Mouse (Mus musculus): ENCODE data around the gene Fnbp1.

Fnbp1 gene

DNA sequence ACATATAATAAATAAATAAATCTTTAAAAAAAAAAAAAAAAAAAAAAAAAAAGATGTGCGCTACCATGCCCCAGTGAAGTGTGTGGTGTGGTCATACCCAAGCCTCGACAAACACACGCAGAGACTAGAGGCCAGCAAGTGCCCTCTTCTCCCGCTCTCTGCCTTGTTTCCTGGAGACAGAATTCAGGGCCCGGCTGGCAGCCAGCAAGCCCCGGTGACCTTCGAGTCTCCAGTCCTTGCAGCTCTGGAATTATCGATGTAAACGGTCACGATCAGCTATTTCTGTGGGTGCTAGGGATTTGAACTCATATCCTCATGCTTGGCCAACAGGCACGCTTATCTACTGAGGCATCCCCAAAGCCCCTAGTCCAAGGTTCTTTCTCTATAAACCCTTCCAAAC, 43.2 kb downstream of the Fnbp1 start:
- no peak for DNase-seq (ENCODE audit: low read depth, low spot score)

DNA sequence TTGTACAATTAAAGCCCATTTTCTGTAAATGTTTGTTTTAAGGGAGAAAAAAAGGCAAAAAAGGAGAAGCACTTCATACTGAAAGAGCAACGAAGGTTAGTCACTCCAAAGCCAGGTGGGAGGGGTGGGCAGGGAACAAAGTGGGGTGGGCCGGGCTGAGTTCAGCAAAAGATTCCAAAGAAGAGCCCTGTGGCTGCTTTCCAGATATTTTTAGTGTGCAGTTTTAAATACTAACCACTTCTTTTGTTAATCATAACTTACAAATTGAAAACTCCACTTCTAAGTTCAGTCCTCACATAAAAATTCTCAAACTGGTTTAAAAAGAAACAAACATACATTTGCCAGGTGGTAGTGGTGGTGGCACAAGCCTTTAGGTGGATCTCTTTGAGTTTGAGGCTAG, 44.5 kb downstream of the Fnbp1 start:
- DNase-seq (ENCODE audit: low read depth, low spot score) = no peak

DNA sequence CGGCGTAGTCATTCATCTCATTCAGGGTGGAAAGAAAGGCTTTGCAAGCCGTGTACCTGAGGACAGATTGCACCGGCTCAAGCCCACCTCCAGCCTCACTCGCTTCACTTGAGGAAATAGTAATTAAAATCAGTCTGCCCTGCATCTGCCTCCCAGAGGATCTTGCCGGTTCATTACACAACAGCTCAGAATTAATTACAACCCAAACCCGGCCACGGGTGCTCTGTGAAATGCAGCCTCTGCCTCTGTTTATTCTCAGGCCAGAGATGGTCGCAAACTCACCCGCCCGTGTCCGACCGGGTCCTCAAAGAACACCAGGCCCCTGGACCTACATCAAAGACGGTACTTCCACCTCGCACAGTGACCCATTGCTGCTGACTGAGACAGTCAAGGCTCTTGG, 45.7 kb downstream of the Fnbp1 start:
- no peak for DNase-seq (ENCODE audit: low read depth, low spot score)

DNA sequence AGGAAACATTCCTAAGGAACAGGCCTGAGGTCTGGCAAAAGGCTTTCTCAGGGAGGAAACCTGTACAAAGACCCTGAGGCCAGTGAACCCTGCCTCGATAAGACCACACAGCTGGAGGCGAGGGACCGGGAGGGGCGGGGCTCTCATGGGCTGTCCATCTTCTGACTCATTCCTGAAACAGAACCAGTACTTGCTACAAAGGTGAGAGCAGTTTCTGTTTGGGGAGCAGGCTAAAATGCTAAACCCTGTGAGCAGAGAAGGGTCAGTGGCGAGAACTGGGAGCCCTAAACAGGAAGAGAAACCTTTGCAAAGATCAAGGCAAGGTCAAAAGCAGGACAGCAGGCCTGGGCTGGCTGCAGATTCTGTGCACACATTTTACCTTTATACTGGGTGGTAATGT, 47.2 kb downstream of the Fnbp1 start:
- no peak for DNase-seq (ENCODE audit: low read depth, low spot score)

DNA sequence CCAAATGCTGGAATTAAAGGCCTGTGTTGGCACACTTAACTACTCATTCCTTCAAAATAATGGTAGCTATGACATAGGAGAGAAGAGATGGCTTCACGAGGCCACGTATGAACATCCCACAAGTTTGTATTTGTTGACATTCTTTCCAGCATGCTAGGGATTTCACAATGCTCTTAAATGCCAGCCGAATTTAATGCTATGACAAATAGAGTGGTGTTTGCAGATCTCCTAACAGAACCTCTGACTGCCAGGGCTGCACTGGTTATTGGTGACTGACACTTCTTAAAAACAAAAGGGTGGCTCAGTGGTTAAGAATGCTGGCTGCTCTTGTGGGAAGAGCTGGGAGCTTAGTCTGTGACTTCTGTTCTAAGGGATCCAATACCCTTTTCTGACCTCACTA, 48.9 kb downstream of the Fnbp1 start:
- no peak for DNase-seq (ENCODE audit: low read depth, low spot score)

DNA sequence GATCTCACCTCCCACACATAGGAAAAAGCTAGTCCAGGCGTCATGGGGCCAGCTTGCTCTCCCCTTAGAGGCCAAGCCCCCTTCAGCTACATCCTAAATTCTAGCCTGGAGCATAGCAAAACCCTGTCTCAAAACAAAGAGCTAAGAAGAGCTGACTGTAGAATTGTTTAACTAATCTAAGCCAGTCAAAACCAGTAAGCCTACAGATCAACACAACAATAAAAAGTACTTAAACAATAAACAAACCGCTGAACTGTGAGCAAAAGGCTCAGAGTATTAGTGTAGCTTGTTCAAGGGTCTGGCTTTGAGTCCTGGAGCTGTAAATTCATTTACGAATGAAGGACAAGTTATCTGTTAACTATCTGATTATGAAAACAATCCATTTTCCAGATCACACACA, 50.6 kb downstream of the Fnbp1 start:
- DNase-seq (ENCODE audit: low read depth, low spot score) = no peak

DNA sequence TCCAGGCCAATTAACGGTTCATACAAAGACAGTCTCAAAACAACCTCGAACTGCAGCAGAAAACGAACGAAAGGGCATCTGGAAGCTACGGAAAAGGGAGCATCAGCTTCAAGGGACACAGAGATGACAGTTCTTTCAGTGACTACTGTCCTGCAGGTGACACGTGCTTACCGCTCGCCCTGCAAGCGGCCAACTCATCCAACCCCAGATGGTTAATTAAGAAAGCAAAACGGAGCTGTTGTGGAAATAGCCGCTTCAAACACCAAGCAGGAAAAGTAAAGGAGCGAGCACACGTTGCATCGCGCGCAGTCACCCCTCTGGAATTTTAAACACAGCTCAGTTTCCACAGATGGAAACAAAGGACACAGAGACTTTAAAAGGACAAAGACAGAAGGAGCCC, 52.2 kb downstream of the Fnbp1 start:
- DNase-seq (ENCODE audit: low read depth, low spot score) = no peak

DNA sequence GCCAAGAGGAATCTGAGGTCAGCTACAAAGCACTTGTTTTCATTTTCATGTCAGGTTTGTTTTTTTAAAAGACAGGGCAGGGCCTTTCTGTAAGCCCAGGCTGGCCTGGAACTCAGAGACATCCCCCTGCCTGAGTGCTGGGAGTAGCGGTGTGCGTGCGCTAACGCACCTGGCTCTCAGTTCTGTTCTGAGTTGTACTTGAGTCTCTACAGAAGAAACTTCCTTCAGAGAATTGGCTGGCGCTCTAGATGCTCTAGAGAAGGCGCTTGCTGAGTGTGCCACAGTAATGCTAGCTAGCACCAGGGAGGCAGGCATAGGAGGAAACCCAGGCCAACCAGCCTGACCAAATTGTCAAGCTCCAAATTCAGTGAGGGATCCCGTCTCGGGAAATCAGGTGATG, 52.9 kb downstream of the Fnbp1 start:
- DNase-seq (ENCODE audit: low read depth, low spot score) = peak; percentile 49

DNA sequence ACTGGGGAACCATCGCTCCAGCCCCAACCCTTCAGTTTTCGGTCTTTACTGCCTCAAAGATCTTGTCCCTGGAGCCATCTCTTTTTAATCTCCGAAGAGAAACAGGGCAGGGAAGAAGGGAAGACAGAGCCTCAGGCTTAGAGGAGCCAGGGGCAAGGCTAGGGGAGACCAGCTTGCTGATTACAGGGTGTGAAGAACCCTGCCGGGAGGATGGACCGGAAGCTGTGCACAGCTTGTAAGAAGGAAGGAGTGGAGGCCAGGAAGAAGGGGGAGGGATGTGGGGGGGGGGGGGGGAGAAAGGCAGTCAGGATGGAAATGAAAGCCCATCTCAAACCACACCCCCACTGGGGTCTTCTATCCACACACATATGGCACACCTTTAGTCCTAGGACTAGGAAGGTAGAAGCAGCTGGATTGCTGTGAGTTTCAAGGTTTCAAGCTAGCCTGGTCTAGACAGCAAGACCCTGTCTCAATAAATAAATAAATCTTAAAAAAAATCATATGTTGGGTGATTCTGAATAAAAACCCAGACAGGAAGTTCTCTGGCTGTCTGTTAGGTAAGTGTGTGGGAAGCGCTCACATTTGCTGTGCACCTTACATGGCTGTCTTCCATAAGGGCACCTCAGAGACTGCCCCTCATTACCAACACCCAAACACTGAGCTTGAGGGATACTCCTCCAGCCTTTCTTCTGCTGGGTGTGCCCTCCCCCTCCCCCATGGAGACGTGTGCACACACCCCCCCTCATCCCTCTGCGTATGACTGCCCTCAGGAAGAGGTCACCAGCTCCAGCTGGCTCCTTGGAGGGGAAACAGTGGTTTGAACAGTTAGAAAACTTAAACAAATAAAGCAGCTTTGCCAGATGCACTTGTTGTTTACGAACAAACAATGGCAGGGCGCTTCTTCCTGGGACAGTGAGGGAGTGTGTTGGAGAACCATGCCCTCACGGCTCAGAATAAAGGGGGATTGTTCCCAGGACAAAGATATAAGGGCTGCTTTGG, 53.8 kb downstream of the Fnbp1 start:
- peak; percentile 64 for DNase-seq (ENCODE audit: low read depth, low spot score)

DNA sequence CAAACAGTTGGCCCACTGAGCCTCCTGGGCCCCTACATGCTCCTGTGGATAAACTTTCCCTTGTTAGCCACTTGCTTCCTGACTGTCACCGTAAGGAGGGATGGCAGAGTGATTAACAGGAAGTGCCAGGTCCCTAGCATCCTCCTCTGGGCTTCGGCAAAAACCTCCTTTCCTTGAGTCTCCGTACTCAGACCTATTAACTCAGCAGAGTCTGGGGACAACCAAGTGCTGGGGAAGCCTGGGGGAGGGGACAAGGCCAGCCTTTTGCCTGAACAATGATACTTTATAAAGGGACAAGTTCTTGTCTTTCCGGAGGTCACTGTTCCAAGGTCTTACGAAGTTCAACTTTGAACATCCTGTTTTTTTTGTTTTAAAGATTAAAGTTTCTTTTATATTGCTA, 54.7 kb downstream of the Fnbp1 start:
- DNase-seq (ENCODE audit: low read depth, low spot score) = no peak

DNA sequence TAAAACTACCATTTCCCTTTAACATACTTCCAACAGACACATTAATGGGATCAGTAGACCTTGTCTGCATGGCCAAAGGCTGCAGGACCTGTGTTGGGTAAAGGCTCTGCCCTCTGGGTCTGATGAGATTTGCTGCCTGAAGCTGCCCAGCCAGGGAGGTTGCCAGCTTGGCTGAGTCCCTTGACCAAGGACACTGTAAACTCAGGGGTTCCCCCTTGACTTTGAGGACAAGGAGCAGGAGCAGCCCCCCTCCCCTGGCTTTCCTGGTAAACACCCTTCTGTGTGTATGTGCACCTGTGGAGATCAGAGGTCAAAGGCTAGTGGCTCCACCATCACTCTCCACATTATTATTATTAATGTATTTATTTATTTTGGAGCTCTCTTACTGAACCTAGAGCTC, 55.3 kb downstream of the Fnbp1 start:
- no peak for DNase-seq (ENCODE audit: low read depth, low spot score)

DNA sequence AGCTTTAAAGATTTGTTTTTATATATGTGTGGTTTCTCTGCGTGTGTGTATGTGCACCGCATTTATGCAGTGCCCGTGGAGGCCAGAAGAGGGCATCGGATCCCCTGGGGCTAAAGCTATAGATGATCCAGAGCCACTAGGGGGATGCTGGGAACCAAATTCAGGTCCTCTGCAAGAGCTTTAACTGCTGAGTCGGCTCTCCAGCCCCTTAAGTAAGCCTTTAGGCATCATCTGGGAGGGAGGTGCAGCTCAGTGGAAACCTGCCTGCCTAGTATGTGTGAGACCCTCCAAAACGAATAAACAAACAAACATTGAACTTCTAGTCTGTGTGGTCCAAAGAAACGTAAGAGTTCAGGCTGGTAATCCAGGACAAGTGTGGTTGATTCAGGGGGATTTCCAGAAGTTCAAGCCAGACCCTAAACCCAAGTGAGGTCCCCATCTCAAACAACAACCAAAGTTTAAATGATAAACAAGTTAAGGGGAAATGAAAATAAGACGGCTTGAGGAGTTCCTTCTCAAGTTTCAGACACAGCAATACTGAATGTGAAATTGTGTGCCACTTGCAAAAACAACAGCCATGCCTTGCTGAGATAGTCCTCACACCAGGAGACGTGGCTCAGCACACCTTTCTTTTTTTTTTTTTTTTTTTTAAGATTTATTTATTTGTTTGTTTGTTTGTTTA, 57.5 kb downstream of the Fnbp1 start:
- DNase-seq (ENCODE audit: low read depth, low spot score) = peak; percentile 36

DNA sequence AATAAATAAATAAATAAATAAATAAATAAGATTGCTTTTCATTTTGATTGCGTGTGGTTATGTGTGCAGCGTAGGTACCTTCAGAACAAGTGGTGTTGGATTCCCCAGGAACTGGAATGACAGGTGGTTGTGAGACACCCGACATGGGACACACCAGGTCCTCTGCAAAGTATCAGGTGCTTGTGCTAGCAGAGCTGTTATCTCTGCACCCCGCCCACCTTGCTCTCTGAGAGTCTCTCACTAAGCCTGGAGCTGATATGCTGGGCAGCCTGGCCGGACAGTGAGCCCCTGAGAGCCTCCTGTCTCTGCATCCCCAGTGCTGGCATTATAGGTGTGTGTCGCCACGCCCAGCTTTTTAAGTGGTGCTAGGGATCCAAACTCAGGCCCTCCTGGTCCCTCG, 58.4 kb downstream of the Fnbp1 start:
- no peak for DNase-seq (ENCODE audit: low read depth, low spot score)

DNA sequence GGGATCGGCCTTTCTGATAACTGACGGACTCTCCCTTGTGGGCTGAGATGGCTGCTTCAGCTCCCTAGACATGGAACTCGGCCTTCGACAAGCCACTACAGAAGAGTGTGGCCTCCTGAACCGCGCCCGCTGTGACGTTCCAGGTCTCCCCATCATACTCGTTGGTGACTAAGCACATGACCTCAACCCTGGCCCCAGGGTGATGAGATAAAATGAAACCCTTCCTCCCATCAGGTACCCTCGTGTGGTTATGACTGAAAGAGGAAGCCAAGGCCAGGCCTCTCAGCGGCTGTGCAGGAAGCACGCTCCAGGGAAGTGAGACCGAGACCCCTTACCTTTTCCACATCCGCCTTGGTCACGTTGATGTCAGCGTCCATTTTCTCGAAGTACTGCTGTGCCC, 59.2 kb downstream of the Fnbp1 start:
- DNase-seq (ENCODE audit: low read depth, low spot score) = peak; percentile 76

DNA sequence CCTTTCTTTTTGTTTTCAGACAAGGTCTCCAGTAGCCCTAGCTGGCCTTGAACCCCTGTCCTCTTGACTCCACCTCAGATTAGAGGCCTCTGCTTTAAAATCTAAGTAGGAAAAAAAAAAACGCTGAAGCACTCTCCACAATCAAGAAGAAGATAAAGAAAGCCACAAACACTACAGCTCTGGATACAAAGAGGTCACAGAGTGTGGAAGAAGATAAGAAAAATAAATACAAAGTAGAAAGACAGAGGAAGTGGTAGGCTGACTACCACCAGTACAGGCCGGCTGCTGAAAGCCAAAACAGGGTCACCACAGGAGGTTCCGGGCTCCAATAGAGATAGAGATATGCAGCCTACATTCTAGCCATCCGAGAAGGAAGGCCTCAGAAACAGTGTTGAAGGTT, 60.5 kb downstream of the Fnbp1 start:
- DNase-seq (ENCODE audit: low read depth, low spot score) = peak; percentile 54

DNA sequence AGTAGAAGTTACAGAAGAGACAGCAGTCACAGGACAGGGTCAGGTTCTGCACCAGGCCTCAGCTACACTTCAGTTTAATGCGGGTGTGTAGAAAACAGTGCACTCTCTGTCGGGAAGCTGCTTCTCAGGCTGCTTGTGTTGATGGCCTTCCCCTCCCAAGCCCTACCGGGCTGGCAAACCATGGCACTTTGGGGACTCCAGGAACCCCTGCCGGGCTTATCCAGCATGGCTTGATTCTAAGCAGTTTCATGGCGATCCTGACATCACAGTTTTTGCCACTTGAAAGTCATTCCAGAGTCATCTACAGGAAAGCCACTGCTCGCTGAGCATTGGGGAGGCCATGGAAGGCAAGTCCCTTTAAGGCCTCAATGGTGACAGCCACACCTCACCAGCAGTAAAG, 62.7 kb downstream of the Fnbp1 start:
- no peak for DNase-seq (ENCODE audit: low read depth, low spot score)

DNA sequence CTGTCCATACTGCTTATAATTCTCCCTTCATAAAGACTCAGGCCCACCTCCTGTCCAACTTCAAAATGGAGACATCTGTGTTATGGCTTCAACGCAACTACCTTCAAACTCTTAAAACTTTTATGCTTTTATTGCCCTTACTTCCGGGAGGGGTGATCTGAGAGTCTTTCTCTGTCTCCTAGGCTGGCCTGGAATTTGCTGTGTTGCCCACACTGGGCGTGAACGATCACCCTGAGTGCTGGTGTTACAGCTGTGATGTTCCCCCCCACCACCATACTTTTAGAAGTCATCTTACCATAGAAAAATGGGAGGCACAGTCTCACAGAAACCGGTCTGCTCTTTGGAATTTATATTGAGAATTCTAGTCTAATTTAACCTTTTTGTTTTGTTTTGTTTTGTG, 64.2 kb downstream of the Fnbp1 start:
- DNase-seq (ENCODE audit: low read depth, low spot score) = no peak

DNA sequence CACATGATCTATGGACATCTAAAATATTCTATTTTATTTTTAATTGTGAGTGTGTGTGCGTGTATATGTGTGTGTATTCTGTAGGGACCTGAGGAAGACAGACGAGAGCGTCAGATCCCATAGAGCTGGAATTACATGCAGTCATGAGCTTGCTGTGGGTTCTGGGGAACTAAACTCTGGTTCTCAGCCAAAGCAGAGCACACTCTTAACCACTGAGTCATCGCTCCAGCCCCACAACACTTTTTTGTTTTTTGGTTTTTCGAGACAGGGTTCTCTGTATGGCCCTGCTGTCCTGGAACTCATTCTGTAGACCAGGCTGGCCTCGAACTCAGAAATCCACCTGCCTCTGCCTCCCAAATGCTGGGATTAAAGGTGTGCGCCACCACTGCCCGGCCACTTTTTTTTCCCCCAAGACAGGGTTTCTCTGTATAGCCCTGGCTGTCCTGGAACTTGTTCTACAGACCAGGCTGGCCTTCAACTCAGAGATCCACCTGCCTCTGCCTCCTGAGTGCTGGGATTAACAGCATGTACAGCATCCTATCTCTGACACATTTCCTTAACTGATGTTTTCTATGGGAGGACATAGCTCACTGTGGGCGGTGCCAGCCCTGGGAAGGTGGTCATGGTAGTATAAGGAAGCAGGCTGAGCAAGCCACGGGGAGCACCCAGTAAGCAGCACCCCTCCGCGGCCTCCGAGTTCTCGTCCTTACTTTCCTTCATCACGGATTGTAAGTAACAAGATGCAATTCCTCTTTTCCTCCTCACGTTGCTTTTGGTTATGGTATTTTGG, 65.3 kb downstream of the Fnbp1 start:
- no peak for DNase-seq (ENCODE audit: low read depth, low spot score)

DNA sequence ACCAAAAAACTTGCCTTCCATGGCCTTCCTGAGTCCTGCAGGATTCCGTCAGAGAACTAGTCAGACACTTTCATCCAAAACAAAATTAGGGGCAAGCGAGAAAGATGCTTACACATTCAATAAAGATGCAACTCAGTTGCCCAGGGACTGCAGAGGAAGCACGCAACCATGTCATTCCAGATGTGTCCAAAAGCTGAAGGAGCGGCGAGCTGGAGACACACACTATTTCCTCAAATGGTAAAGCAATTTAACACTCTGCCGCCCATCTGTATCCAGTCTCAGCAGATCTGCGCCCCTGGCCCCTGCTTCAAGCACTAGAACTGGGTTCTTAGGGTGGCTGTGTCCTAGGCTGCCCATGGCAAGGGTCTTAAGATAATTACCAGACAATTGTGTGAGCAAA, 66.0 kb downstream of the Fnbp1 start:
- DNase-seq (ENCODE audit: low read depth, low spot score) = no peak

DNA sequence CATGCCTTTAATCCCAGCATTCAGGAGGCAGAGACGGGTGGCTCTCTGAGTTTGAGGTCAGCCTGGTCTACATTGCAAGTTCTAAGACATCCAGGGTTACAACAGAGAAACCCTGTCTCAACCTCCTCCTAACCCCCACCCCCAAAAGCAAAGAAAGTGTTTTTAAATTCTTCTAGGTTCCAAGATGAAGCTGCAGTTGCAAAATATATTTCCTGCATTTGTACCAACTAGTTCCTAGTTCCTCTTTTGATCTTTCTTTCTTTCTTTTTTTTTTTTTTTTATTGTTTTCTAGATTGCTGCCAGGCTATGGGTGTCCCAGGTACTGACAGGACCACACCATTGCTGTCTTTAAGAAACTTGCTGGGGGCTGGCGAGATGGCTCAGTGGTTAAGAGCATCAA, 66.6 kb downstream of the Fnbp1 start:
- DNase-seq (ENCODE audit: low read depth, low spot score) = no peak

DNA sequence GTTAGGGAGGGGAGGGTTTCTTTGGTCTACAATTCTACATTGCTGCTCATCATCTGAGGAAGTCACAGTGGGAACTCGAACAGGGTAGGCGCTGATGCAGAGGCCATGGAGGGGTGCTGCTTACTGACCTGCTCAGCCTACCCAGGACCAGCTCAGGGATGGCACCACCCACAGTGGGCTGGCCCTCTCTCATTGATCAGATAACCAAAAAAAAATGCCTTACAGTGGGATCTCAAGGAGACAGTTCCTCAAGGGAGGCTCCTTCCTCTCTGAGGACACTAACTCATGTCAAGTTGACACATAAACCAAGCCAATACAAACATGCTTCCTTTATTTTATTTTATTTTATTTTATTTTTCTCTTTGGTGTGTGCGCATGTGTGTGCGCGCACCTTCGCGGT, 72.3 kb downstream of the Fnbp1 start:
- DNase-seq (ENCODE audit: low read depth, low spot score) = no peak

DNA sequence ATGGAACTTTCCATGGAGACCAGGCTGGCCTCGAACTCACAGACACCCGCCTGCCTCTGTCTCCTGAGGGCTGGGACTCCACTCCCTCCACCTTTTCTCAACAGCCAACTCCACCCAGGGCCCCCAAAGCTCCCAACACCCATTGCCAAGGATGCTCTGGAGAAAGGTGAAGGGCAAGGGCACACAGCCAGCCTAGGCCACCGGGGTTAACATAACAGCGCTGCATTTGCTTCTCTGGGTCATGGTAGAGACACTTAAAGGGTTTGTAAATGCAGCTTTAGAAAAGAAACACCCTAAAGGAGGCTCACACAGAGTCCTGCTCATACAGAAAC, 72.7 kb downstream of the Fnbp1 start:
- DNase-seq (ENCODE audit: low read depth, low spot score) = no peak
